Mouse (Mus musculus): ENCODE measurements around the gene Il31ra. TPM values are rescaled to one million over a fixed set of nuclear protein-coding genes. Genes with fewer than 3 reads are reported as not detected.
"Not testable (repeated sequence)": the region's sequence is repeated elsewhere in the genome, so short reads cannot be mapped to it uniquely, and the experiment has no call there.

The Il31ra gene
- polyA plus RNA-seq, 1 experiment from 2014 or later: not detected

DNA sequence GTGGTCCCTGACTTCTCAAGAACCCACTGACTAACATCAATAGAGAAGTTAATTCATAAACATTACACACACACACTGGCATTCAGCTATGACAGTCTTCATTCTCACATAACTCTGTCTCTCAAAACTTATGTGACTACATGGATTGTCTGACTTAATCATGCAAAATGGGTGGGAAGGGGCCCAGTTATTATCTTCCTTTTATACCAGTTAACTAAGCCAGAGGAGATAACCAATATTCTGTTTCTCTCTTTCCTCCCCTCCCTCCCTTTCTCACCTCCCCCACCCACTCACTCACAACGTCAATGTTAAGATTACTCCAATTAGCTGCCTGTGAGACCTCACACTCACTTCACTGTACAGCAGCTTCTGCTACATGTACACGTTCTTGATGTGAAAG, 3.9 kb downstream of the Il31ra start:
- Histone ChIP-seq H3K9ac (no peak overlapping the region), H3K36me3 (no peaks in the 10 kb centered on the region), H3K27me3 (no peaks in the 10 kb centered on the region), H3K9me3 (replicated peaks) (no peaks in the 10 kb centered on the region), H3K4me2 (replicated peaks) (no peak overlapping the region), H3K27ac (no peak overlapping the region), H3K4me3 (no peak overlapping the region), H3K4me1 (no peaks in the 10 kb centered on the region)
- no peak for ATAC-seq (ENCODE audit: low FRiP score)
- 62% methylated on average over 2 of the region's 2 CpGs for whole genome bisulfite sequencing

DNA sequence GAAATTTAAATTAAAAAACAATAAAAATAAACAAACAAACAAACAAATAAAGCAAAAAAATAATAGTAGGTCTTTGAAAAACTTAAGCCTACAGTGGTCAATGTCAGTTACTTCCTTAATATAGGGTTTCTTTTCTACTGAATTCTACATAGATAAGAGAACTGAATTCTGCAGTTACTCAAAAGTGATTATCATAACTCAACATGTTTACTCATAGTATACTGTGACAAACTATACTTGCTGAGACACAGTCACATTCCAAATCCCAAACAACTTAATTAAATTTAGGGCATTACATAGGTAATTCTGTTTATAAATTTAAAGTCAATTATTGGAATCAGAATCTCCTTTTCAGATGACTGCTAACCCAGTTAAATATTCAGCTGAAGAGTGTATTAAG, 4.5 kb downstream of the Il31ra start:
- Histone ChIP-seq H3K4me2 (replicated peaks) (no peak overlapping the region), H3K4me3 (no peak overlapping the region), H3K9ac (no peak overlapping the region), H3K4me1 (no peaks in the 10 kb centered on the region), H3K9me3 (replicated peaks) (no peaks in the 10 kb centered on the region), H3K27ac (no peak overlapping the region), H3K27me3 (no peaks in the 10 kb centered on the region), H3K36me3 (no peaks in the 10 kb centered on the region)
- no peak for ATAC-seq (ENCODE audit: low FRiP score)

DNA sequence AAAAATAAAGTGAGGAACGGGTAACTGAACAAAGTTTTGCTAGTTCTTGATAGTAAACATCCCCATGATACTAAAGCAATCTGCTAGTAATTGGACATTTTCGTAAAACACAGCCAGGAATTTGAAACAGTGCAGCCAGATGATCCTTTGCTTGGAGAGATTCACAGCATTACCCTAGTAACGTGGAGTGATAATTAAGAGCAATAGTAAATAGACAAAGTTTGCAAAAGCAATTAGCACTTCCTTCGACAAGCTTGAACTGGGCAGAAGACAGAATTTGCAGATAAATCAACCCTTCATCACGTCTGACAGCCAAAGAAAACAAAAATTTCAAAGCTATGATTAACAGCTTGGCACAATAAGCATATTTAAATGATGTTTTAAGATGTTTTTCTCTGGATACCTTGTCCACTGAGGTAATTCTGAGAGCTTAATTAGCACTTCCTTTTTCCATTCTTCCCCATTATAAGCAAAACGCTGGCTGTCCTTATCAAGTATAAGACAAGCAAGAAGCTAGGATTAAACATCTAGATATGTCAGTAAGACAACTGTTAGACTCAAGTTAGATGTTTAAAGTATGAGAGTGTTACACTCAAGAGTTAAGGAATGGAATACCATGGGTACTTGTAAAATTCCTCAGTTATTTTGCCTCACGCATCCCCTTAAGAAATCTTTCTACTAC, 9.5 kb downstream of the Il31ra start:
- no peaks in the 10 kb centered on the region for H3K4me1 ChIP-seq
- WGBS: 71% methylated on average over 7 of the region's 7 CpGs
- no peak overlapping the region for H3K4me3 ChIP-seq
- no peak overlapping the region for H3K9ac ChIP-seq
- no peak for ATAC-seq (ENCODE audit: low FRiP score)
- H3K4me2 ChIP-seq (replicated peaks): no peak overlapping the region
- no peak overlapping the region for H3K27ac ChIP-seq
- no peaks in the 10 kb centered on the region for H3K36me3 ChIP-seq
- H3K9me3 ChIP-seq (replicated peaks): no peaks in the 10 kb centered on the region
- no peaks in the 10 kb centered on the region for H3K27me3 ChIP-seq

DNA sequence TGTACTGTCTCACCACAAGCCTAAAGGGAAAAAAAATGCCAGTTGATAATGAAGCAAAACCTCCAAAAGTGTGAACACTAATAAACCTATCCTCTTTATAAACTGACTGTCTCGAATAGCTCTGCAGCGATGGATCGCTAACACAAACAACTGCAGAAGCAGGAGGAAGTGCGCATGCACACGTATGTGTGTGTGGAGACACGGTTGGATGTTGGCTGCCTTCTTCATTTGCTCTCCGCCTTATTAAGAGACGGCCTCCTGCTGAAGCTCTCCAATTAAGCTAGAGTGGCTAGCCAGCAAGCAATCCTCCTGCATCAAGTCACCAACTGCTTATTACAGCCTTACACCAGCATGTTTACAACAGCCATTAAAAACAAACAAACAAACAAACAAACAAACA, 11.9 kb downstream of the Il31ra start:
- WGBS: 90% methylated on average over 8 of the region's 8 CpGs
- Histone ChIP-seq H3K4me3 (no peak overlapping the region), H3K9me3 (replicated peaks) (no peaks in the 10 kb centered on the region), H3K36me3 (no peaks in the 10 kb centered on the region), H3K4me2 (replicated peaks) (no peak overlapping the region), H3K27me3 (no peaks in the 10 kb centered on the region), H3K9ac (no peak overlapping the region), H3K27ac (no peak overlapping the region), H3K4me1 (no peaks in the 10 kb centered on the region)
- ATAC-seq (ENCODE audit: low FRiP score): no peak

DNA sequence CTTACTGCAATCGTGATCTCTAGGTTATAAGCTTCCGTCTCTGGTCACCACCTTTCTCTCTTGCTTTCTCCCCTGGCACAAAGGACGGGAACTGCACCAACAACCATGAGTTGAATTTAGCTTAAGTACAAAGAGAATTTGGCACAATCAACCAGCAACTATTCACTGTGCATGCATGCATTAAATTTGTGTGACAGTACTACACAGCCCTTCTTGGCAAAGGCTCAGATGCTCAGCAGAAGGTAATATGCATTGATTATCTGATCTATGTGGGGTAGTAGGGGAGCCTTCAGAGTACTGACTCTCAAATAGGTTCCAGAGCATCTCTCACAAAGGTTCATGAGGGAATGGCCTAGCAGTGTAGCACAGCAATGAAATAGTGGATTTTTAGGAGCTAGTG, 12.4 kb downstream of the Il31ra start:
- no peak overlapping the region for H3K27ac ChIP-seq
- no peaks in the 10 kb centered on the region for H3K4me1 ChIP-seq
- no peak overlapping the region for H3K4me2 ChIP-seq (replicated peaks)
- no peak overlapping the region for H3K9ac ChIP-seq
- no peaks in the 10 kb centered on the region for H3K9me3 ChIP-seq (replicated peaks)
- no peaks in the 10 kb centered on the region for H3K36me3 ChIP-seq
- no peak for ATAC-seq (ENCODE audit: low FRiP score)
- H3K4me3 ChIP-seq: no peak overlapping the region
- 78% methylated on average over 3 of the region's 3 CpGs for WGBS
- no peaks in the 10 kb centered on the region for H3K27me3 ChIP-seq

DNA sequence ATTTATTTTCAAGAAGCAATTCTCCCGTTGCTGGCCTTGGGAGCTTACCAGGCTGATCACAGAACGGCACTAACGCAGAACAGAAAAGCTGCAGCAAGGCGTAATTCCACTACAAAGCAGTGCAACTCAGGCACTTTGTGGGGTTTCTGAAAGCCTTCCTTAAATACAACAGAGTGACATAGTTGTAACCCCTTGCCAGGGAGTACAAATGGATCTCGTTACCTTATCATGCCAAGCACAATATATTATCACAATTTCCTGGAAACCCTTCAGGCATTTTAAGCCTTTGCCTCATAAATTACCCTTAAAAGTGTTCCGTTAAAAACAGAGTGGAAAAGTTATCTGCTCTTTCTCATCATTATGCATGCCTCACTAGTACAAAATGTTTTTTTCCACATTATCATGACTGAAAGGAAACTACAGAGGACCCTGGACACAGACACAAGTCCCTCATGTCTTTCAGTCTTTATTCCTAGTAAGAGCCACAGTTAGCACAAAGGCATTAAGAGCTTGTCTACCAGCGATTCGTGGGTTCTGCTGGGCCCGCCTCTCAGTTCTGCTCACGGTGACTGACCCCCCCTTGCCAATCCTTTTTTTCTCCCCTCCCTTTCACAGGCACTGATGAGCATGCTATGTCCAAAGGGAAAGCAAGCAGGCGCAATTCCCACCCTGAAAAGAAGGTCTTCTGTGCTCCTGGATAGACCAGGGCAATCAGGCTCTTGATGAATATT, 13.4 kb downstream of the Il31ra start:
- Histone ChIP-seq H3K4me2 (replicated peaks) (no peak overlapping the region), H3K9me3 (replicated peaks) (no peaks in the 10 kb centered on the region), H3K27ac (no peak overlapping the region), H3K36me3 (no peaks in the 10 kb centered on the region), H3K9ac (no peak overlapping the region), H3K4me3 (no peak overlapping the region), H3K4me1 (no peaks in the 10 kb centered on the region), H3K27me3 (no peaks in the 10 kb centered on the region)
- 52% methylated on average over 11 of the region's 11 CpGs for WGBS
- no peak for ATAC-seq (ENCODE audit: low FRiP score)

DNA sequence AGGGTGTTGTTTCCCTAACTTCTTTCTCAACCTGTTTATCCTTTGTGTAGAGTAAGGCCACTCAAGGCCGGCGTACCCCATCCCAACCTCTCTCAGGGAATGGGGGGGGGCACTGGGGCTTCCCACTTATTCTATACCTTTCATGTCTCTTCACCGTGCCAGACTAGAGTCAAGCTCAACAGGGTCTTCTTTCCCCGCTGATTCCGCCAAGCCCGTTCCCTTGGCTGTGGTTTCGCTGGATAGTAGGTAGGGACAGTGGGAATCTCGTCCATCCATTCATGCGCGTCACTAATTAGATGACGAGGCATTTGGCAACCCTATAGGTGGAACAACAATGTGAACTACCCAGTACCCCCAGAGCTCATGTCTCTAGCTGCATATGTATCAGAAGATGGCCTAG, 16.1 kb downstream of the Il31ra start:
- H3K27ac ChIP-seq; H3K4me2 ChIP-seq (replicated peaks); H3K9me3 ChIP-seq (replicated peaks); H3K4me1 ChIP-seq; ATAC-seq (ENCODE audit: low FRiP score); H3K36me3 ChIP-seq; H3K4me3 ChIP-seq; H3K9ac ChIP-seq; H3K27me3 ChIP-seq: not testable (repeated sequence)
- WGBS: 95% methylated on average over 11 of the region's 11 CpGs

DNA sequence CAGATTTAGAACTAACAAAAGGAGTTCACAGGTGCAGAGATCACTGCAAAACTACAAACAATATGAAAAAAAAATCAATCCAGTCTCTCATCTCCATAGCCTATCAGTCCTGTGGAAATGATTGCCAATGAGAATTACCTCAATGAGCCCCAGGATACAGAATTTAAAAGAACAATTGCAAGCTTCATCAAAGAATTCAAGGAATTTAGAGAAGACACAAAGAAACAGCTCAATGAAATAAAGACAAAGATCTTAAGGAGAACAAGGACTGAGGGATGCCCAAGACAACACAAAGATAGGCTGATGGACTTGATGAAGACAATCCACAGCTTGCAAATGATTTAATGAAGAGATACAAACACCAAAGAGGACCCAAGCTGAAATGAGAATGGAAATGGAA, 20.4 kb downstream of the Il31ra start:
- Histone ChIP-seq H3K4me2 (replicated peaks) (no peak overlapping the region), H3K27me3 (no peaks in the 10 kb centered on the region), H3K36me3 (no peaks in the 10 kb centered on the region), H3K27ac (no peak overlapping the region), H3K4me3 (no peak overlapping the region), H3K4me1 (no peaks in the 10 kb centered on the region), H3K9me3 (replicated peaks) (no peaks in the 10 kb centered on the region), H3K9ac (no peak overlapping the region)
- ATAC-seq (ENCODE audit: low FRiP score): no peak

DNA sequence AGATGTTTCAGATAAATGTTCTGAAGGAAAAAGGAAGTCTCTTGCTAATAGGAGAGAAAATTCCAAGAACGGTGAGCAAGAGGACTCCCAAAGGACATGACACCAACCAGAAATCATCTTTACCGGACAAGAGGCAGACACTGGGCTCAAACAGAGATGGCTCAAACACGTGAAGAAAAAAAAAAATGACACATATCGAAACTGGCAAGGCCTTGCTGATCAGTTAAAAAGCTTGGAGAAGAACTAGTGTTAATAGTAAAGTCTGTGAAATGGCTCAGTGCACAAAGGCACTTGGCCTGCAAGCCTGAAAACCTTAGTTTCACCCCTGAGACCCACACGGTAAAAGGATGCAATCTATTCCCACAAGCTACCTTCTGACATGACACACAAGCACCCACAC, 23.4 kb downstream of the Il31ra start:
- no peaks in the 10 kb centered on the region for H3K27me3 ChIP-seq
- no peaks in the 10 kb centered on the region for H3K9me3 ChIP-seq (replicated peaks)
- no peak overlapping the region for H3K4me3 ChIP-seq
- no peak overlapping the region for H3K4me2 ChIP-seq (replicated peaks)
- H3K9ac ChIP-seq: no peak overlapping the region
- ATAC-seq (ENCODE audit: low FRiP score): no peak
- WGBS: 72% methylated on average over 5 of the region's 5 CpGs
- no peaks in the 10 kb centered on the region for H3K36me3 ChIP-seq
- H3K4me1 ChIP-seq: no peaks in the 10 kb centered on the region
- no peak overlapping the region for H3K27ac ChIP-seq

DNA sequence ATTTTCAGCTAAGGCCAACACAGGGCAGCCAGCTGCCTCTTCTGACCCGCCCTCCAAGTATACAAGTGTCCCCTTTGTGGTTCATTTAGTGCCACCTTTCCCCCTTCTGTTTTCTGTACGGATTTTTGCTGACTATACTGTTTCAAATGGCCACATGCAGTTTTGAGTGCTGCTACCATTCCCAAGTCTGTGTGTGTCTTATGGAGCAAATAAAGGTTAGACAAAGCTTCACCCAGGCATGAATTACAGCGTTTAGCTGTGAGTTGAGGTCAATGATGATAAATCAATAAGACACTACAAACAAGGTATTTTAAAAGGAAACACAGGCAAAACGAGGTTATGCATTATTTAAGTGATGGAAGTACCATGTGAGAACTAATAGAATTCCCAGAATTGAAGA, 24.6 kb downstream of the Il31ra start:
- no peak overlapping the region for H3K4me3 ChIP-seq
- H3K4me1 ChIP-seq: no peaks in the 10 kb centered on the region
- H3K36me3 ChIP-seq: no peaks in the 10 kb centered on the region
- no peak for ATAC-seq (ENCODE audit: low FRiP score)
- 47% methylated on average over 4 of the region's 4 CpGs for WGBS
- H3K4me2 ChIP-seq (replicated peaks): no peak overlapping the region
- no peaks in the 10 kb centered on the region for H3K9me3 ChIP-seq (replicated peaks)
- H3K9ac ChIP-seq: no peak overlapping the region
- no peak overlapping the region for H3K27ac ChIP-seq
- H3K27me3 ChIP-seq: no peaks in the 10 kb centered on the region

DNA sequence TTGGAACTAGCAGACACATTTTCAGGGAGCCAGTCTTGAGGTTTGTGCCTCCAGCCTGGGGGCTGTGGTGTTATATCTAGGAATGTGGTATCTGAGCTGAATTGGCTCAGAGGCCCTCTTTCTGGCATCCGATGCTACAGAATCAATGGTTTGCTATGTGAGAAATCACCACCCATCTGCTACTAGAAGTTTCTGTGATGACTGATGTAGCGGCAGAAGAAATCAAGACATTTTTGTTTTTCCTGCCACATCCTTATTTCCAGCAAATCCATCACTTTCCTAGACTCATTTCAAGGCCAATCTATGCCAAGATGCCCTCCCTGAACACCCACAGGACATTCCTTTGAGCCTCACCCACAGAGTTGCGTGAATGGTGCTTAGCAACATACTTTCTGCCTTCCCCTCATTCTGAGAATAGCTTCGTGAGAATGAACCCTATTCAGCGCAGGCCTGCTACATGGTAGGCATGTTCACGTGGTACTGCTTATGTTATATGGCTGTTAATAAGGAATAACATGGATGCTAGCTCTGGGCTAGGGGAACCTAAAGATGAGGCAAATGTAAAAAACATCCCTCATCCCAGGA, 33.5 kb downstream of the Il31ra start:
- no peaks in the 10 kb centered on the region for H3K4me1 ChIP-seq
- no peak overlapping the region for H3K4me3 ChIP-seq
- WGBS: 82% methylated on average over 6 of the region's 6 CpGs
- no peak overlapping the region for H3K9ac ChIP-seq
- no peaks in the 10 kb centered on the region for H3K36me3 ChIP-seq
- no peak overlapping the region for H3K27ac ChIP-seq
- no peaks in the 10 kb centered on the region for H3K27me3 ChIP-seq
- ATAC-seq (ENCODE audit: low FRiP score): no peak
- H3K4me2 ChIP-seq (replicated peaks): no peak overlapping the region
- no peaks in the 10 kb centered on the region for H3K9me3 ChIP-seq (replicated peaks)

DNA sequence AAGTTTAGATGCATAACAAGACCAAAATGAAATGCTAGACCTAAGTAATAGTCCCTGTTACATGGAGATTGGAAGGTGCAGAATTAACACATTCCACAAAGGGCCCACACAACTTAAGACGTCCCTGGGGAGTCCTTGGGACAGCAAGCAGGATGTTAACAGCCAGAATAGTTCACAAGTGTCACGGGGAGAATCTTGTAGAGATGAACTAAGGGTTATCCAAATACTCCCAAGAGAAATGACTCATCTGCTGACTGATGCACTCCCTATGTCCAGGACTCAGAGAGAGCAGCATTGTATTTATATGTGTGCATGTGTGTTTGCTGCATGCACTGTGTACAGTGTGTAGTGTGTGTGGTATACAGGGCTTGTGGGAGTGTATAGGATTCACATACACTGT, 37.7 kb downstream of the Il31ra start:
- no peak overlapping the region for H3K27ac ChIP-seq
- no peak for ATAC-seq (ENCODE audit: low FRiP score)
- no peak overlapping the region for H3K4me2 ChIP-seq (replicated peaks)
- no peaks in the 10 kb centered on the region for H3K9me3 ChIP-seq (replicated peaks)
- no peak overlapping the region for H3K9ac ChIP-seq
- 54% methylated on average over 2 of the region's 2 CpGs for WGBS
- H3K36me3 ChIP-seq: no peaks in the 10 kb centered on the region
- H3K4me3 ChIP-seq: no peak overlapping the region
- H3K4me1 ChIP-seq: no peaks in the 10 kb centered on the region
- no peaks in the 10 kb centered on the region for H3K27me3 ChIP-seq

DNA sequence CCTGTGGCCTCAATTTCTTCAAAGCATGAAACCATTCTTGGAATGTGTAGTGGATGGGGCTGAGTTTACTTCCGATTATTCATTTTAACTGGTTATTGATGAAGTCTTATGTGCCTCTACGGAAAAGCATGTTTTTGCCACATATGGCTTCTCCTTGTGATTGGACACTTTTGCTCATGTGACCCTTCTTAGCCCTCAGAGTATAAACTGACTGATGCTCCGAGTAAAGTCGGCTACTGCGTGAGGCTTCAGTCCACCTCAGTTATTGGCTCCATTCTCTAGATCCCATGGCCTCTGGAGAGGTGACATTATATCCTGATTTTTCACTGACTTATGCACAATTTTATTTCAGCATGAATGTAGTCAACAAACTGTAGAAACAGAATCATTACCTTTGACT, 40.9 kb downstream of the Il31ra start:
- Histone ChIP-seq H3K9me3 (replicated peaks) (no peaks in the 10 kb centered on the region), H3K4me2 (replicated peaks) (no peak overlapping the region), H3K4me3 (no peak overlapping the region), H3K9ac (no peak overlapping the region), H3K4me1 (no peaks in the 10 kb centered on the region), H3K36me3 (no peaks in the 10 kb centered on the region), H3K27ac (no peak overlapping the region), H3K27me3 (no peaks in the 10 kb centered on the region)
- WGBS: 92% methylated on average over 5 of the region's 5 CpGs
- ATAC-seq (ENCODE audit: low FRiP score): no peak
